Mouse (Mus musculus) midbrain, embryonic 11.5 days (tissue): ENCODE measurements around the gene Emx1. TPM values are rescaled to one million over a fixed set of nuclear protein-coding genes. Genes with fewer than 3 reads are reported as not detected.
A peak's percentile ranks its signal among the peaks of the same experiment; 100 is the strongest.

ENCODE experiments used
- ATAC-seq: fragments of 200-750 bp; cut with Nextera tagmentation; 2 replicates; pipeline ENCODE4 v1.8.0; 2017; ENCODE audit warnings: moderate TSS enrichment, moderate library complexity; ENCODE audit not compliant: low FRiP score
- DNase-seq: peaks from one replicate; pipeline ENCODE4 v3.0.0; 2015; ENCODE audit warnings: low spot score; ENCODE audit errors: missing footprints
- H3K27ac ChIP-seq: fragments of 300-500 bp; sonication (generic); 2 replicates; pipeline ENCODE4 v1.5.1; 2014; ENCODE audit warnings: low read depth, low read length
- H3K27me3 ChIP-seq: fragments of 300-500 bp; sonication (generic); 2 replicates; pipeline ENCODE4 v1.6.1; 2014; ENCODE audit warnings: mild to moderate bottlenecking, low read length, moderate library complexity, mixed read lengths; ENCODE audit not compliant: control insufficient read depth, insufficient read depth
- H3K36me3 ChIP-seq: fragments of 300-500 bp; sonication (generic); 2 replicates; pipeline ENCODE4 v1.6.1; 2014; ENCODE audit warnings: mild to moderate bottlenecking, low read length, moderate library complexity, mixed read lengths; ENCODE audit not compliant: control insufficient read depth, insufficient read depth
- H3K4me1 ChIP-seq: fragments of 300-500 bp; sonication (generic); 2 replicates; pipeline ENCODE4 v1.6.1; 2014; ENCODE audit warnings: low read length; ENCODE audit not compliant: control insufficient read depth, insufficient read depth
- H3K4me2 ChIP-seq: fragments of 300-500 bp; sonication (generic); 2 replicates; pipeline ENCODE4 v1.6.1; 2014; ENCODE audit warnings: mild to moderate bottlenecking, moderate library complexity
- H3K4me3 ChIP-seq: fragments of 300-500 bp; sonication (generic); 2 replicates; pipeline ENCODE4 v1.5.1; 2014; ENCODE audit warnings: low read depth, low read length
- H3K9ac ChIP-seq: fragments of 300-500 bp; sonication (generic); 2 replicates; pipeline ENCODE4 v1.6.1; 2014; ENCODE audit warnings: low read length
- H3K9me3 ChIP-seq: fragments of 300-500 bp; sonication (generic); 2 replicates; pipeline ENCODE4 v1.6.1; 2016; ENCODE audit warnings: low read length; ENCODE audit not compliant: control insufficient read depth
- WGBS: fragments of 180-500 bp; shearing (Covaris S2); extraction: QIAGEN DNeasy Blood & Tissue Kit; methylation state at CpG from one replicate; pipeline ENCODE4 v1.1.7; 2014; 5-methylcytosine and 5-hydroxymethylcytosine counted together
- polyA plus RNA-seq: library from polyadenylated mRNA; unstranded; fragments of >200 nt; fragmentation: Nextera tagmentation; extraction: Ambion mirVana; gene quantifications from 2 replicates; pipeline ENCODE4 v1.2.1, GENCODE M21; 2014

Emx1 gene
- polyA plus RNA-seq, 1 experiment from 2014 or later: 3.6 TPM

DNA sequence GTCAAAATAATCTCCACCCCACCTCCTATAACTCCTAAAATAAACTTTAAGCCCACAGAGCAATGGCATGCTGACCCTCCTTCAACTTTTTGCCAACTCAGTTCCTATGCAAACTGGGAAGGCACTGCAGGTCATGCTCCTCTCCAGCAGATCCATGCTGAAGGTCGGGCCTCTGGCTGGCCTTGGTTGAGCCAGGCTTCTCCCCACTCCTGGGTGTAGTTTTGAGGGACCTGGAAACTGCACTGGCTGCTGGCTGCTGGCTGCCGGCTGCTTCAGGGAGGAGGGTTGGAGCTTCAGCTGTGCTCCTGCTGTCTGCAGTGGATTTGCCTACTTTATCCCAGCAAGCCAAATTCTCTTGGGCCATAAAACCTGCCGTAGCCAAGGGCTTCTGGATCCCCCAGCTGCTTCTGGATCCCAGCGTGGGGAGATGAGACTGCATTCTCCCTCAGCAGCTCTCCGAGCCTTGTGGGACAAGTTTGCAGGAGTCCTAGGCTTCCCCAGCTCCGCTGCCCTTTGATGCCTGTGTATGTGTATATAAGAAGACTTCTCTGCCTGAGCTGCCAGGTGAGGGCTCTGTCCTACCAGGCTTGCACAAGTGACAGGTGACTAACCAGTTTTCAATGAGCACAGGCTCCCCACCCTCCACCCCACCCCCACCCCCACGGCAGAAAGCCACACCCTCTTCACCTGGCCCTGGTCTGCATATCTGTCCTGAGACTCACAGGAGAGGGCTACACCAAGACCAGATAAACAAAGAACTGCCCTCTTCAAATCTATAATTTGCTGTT lies 45.8 kb downstream of the Emx1 start:
- Histone ChIP-seq H3K36me3 (no peaks in the 10 kb centered on the region), H3K9ac (no peak overlapping the region), H3K4me3 (no peak overlapping the region), H3K4me2 (no peak overlapping the region), H3K4me1 (peaks cover 13% of the 10 kb centered on the region), H3K27ac (no peak overlapping the region), H3K27me3 (no peaks in the 10 kb centered on the region), H3K9me3 (no peaks in the 10 kb centered on the region)
- DNase-seq (no peak), ATAC-seq (no peak)
- 46% methylated on average over 7 of the region's 7 CpGs for WGBS

DNA sequence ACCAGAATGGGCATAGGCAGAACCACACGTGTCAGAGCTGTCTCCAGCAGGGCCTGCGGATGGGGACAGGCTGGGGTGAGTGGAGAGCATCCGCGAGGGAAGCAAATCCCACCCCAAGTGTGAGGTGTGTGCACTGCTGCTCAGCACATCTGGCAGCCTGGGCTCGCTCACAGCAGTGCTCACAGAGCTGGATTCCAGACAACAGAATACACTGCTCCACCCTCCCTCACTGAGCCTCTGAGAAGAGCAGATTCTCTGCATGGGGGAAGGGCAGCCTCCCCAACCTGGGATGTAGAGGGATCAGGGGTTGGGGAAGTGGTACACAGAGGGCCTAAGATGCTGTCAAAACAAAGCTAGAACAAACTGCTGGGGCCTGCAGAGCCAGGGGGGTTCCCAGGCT lies 47.6 kb downstream of the Emx1 start:
- 23% methylated on average over 5 of the region's 5 CpGs for WGBS
- H3K4me1 ChIP-seq: peaks cover 13% of the 10 kb centered on the region
- no peaks in the 10 kb centered on the region for H3K9me3 ChIP-seq
- H3K36me3 ChIP-seq: no peaks in the 10 kb centered on the region
- no peak overlapping the region for H3K9ac ChIP-seq
- H3K27me3 ChIP-seq: no peaks in the 10 kb centered on the region
- no peak overlapping the region for H3K27ac ChIP-seq
- H3K4me3 ChIP-seq: no peak overlapping the region
- no peak for DNase-seq
- ATAC-seq: no peak
- H3K4me2 ChIP-seq: no peak overlapping the region

DNA sequence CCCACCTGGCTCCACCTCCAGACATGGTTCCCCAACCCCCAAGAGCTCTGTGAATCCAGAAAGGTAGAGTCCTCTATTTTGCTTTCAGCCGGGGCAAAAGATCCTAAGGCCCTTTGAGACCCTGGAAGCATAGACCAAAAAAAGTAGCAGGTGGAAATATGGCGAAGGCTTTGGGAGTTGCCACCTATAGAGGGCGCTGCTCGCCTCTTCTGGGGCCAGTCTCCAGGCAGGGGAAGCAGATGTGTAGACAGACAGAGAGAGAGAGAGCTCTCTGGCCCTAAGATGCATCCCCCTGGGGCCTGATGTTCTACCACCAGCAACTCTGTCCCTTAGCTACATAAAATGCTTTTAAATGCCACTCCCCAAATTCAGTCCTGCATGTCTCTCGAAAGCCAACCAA lies 49.8 kb downstream of the Emx1 start:
- H3K4me1 ChIP-seq: peaks cover 4% of the 10 kb centered on the region
- no peak overlapping the region for H3K4me2 ChIP-seq
- H3K36me3 ChIP-seq: no peaks in the 10 kb centered on the region
- no peak overlapping the region for H3K4me3 ChIP-seq
- ATAC-seq (no peak), DNase-seq (no peak)
- no peaks in the 10 kb centered on the region for H3K27me3 ChIP-seq
- H3K9ac ChIP-seq: no peak overlapping the region
- no peaks in the 10 kb centered on the region for H3K9me3 ChIP-seq
- H3K27ac ChIP-seq: no peak overlapping the region
- 37% methylated on average over 5 of the region's 5 CpGs for WGBS

DNA sequence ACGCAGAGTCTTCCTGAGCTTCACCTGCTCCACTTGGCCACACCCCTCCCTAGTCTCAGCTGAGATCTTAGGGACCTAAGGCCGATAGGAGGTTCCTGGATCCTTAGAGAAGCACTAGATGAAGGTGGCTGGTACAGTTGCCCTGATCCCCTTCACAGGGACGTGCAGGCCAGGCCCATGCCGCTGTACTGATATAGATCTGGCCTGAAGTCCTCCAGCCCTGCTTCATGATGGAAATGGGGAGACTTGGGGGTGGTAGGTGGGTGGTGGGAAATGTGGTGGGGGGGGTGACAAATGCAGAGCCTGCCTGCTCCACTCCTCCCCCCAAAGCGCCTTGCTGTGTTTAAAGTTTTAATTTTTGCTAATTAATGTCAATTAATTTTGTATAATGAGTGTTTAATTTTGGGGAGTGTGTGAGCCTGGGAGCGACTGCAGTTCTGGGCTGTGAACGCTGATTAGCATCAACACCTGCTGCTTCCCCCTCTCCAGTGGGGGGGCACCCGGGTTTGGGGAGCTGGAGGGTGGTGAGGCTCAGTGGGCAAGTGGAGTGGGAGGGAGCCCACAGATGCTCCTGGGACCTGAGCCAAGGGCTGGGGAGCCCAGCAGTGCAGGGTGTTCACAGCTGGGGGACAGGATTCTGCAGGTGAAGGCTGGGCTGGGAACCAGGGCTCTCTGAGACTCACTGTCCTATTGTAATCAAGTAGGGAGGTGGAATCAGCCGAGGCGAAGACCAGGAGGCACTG lies 50.5 kb downstream of the Emx1 start:
- no peak overlapping the region for H3K27ac ChIP-seq
- H3K4me2 ChIP-seq: no peak overlapping the region
- DNase-seq: no peak
- no peaks in the 10 kb centered on the region for H3K36me3 ChIP-seq
- no peak overlapping the region for H3K9ac ChIP-seq
- no peak; the same call in 1 of the 2 replicates for ATAC-seq
- H3K4me3 ChIP-seq: no peak overlapping the region
- 53% methylated on average over 10 of the region's 10 CpGs for WGBS
- H3K9me3 ChIP-seq: no peaks in the 10 kb centered on the region
- H3K4me1 ChIP-seq: peaks cover 2% of the 10 kb centered on the region
- H3K27me3 ChIP-seq: no peaks in the 10 kb centered on the region

DNA sequence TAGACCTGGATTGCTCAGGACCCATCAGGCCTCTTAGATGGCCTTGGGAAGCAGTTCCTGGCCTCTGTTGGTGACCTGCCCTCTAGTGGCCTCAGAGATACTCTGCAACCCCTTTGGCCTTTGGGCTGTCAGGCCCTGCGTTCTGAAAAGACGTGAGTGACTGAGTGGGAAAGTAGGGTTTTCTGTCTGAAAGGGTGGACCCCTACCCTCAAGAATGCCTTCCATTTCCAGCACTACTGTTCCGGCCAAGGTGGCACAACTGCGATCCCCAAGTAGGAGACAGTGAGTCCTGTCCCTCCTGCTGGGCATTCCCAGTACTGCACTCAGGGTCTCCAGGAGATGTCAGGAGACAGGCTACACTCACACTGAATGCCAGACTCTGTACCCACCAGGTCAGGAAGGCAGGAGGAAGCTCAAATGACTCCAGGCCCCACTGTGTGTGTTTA lies 51.8 kb downstream of the Emx1 start:
- Histone ChIP-seq H3K9me3 (no peaks in the 10 kb centered on the region), H3K36me3 (no peaks in the 10 kb centered on the region), H3K27me3 (no peaks in the 10 kb centered on the region), H3K9ac (no peak overlapping the region), H3K4me1 (peaks cover 2% of the 10 kb centered on the region; the same call in 1 of the 2 replicates), H3K4me2 (no peak overlapping the region), H3K27ac (no peak overlapping the region), H3K4me3 (no peak overlapping the region)
- peak; percentile 70 for ATAC-seq
- peak; percentile 98 for DNase-seq
- WGBS: 13% methylated on average over 4 of the region's 4 CpGs

DNA sequence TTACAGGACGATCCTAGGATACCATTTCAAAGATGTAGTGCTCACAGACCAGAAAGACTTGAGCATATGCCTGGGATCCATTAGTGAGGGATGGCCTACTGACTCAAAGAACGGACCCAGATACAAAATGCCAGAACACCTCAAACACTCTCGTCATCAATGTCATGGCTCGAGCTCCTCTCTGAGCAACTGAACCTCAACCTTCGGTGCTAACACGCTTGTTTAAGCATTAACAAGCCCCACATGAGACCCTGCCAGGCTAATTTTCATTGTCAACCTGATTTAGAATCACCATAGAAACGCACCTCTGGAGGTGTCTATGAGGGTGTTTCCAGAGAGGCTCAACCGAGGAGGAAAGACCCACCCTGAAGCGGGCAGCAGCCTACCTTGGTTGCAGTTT lies 62.6 kb downstream of the Emx1 start:
- ATAC-seq: no peak
- Histone ChIP-seq H3K27me3 (no peaks in the 10 kb centered on the region), H3K36me3 (no peaks in the 10 kb centered on the region), H3K9ac (no peak overlapping the region), H3K4me1 (no peaks in the 10 kb centered on the region), H3K9me3 (no peaks in the 10 kb centered on the region), H3K4me2 (no peak overlapping the region), H3K4me3 (no peak overlapping the region), H3K27ac (no peak overlapping the region)
- 84% methylated on average over 9 of the region's 9 CpGs for WGBS
- DNase-seq: no peak

DNA sequence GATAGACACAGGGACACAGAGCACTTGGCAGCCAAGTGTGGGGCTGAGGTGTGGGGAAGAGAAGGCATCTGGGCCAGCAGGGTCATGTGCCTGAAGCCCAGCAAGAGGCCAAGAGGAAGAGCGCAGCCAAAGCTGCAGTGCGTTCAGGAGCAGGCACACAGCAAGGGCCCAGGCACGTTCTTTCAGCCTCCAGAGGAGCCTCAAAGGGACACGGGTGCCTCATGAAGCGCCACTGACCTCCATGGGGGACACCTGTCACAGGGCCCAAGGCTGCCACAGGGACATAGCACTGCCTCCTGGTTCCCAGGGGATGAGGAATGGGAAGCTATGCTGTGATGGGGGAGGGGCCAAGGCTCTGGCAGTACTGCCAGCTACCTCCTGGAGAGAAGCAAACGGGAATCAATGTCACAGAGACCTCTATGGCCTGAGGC lies 63.6 kb downstream of the Emx1 start:
- whole genome bisulfite sequencing: 34% methylated on average over 6 of the region's 6 CpGs
- H3K9ac ChIP-seq: no peak overlapping the region
- DNase-seq: no peak

DNA sequence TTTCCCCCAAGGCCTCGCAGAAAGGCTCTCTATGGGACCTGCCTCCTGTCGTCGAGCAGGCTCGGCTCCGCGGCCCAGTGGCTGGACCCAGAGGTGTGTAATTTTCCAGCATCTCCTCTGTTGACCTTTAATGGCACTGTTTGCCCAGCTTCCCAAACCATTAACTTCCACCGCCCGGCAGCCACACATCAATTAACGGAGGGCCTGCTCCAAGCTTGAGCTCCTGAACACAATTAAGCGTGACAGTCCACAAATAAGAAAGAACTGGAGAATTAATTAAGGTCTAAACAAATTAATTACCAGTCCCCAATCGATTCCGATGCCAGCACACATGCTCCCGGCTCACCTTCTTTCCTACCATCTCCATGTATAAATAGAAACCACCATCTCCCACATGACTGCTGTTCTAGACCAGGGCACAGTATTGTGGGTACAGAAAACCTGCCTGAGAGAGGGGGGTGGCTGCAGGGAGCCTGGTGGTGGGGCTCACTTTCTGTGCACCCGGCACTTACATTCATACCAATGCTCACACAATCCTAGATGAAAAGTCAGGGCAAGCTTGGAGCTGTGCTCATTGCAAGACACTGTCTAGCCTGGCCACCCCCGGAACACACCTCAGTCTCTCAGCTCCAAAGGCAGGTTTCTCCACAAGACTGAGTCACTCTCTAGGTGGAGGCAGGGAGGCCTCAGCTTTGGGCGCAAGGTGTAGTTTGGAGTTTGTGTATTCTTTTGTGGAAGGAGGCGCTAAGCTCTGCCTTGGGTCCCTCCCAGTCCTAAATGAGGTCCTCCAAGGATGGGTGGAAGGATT lies 65.2 kb downstream of the Emx1 start:
- Histone ChIP-seq H3K4me1 (no peaks in the 10 kb centered on the region), H3K4me2 (no peak overlapping the region), H3K27me3 (no peaks in the 10 kb centered on the region), H3K36me3 (no peaks in the 10 kb centered on the region), H3K9ac (no peak overlapping the region), H3K9me3 (no peaks in the 10 kb centered on the region), H3K27ac (no peak overlapping the region), H3K4me3 (no peak overlapping the region)
- ATAC-seq: peak; percentile 40; the same call in 1 of the 2 replicates
- WGBS: 84% methylated on average over 17 of the region's 17 CpGs
- DNase-seq: no peak

More for the DNA sequence above, 63.6 kb downstream of the Emx1 start:
- H3K4me3 ChIP-seq: no peak overlapping the region
- no peaks in the 10 kb centered on the region for H3K27me3 ChIP-seq
- ATAC-seq: no peak
- H3K36me3 ChIP-seq: no peaks in the 10 kb centered on the region
- H3K27ac ChIP-seq: no peak overlapping the region
- no peak overlapping the region for H3K4me2 ChIP-seq
- H3K9me3 ChIP-seq: no peaks in the 10 kb centered on the region
- H3K4me1 ChIP-seq: no peaks in the 10 kb centered on the region
